Mouse (Mus musculus) bone marrow, adult 2 months (tissue): ENCODE data around the gene 1190002N15Rik.

Experiments
- CTCF ChIP-seq: fragments of 200-500 bp; IDR thresholded peaks from 2 replicates; pipeline ENCODE4 v1.5.1; 2011; ENCODE audit warnings: low read length, control low read depth; ENCODE audit not compliant: control insufficient read depth, insufficient read depth
- POLR2A ChIP-seq: fragments of 200-500 bp; IDR thresholded peaks from 2 replicates; pipeline ENCODE4 v1.6.1; 2011; ENCODE audit warnings: low read depth, mild to moderate bottlenecking, control low read depth, low read length, borderline replicate concordance; ENCODE audit not compliant: control insufficient read depth

GRCm38 (mm10) chr9:94568386-94568785 lies 30.5 kb upstream of the 1190002N15Rik start:
- TF ChIP-seq CTCF (no peak), POLR2A (no peak)
